Mouse (Mus musculus) layer of hippocampus, adult 18-20 months (tissue): ENCODE measurements around the gene Lpgat1. TPM values are rescaled to one million over a fixed set of nuclear protein-coding genes. Genes with fewer than 3 reads are reported as not detected.

Experiments used
- total RNA-seq, 2 experiments: library from RNA; stranded (reverse); gene quantifications; 2 replicates each; pipeline ENCODE4 v1.2.3; 2021

Lpgat1 gene
- total RNA-seq, 2 experiments from 2014 or later: 124 to 133 TPM

Other genes starting within 250 kb of the Lpgat1 start
- under 1 TPM; 0.41 to 0.92 TPM for gene Dtl, start 142.3 kb upstream of the Lpgat1 start, total RNA-seq
- 10 to 100 TPM; 20.7 to 23.2 TPM for gene Ints7, start 142.2 kb upstream of the Lpgat1 start, total RNA-seq
- gene Nek2, start 103.6 kb downstream of the Lpgat1 start, total RNA-seq: 1 to 10 TPM; 1.2 to 1.3 TPM
- 10 to 100 TPM; 27.1 to 30.5 TPM for gene Slc30a1, start 188.9 kb downstream of the Lpgat1 start, total RNA-seq